Mouse (Mus musculus): ENCODE measurements at regions not wholly inside any gene's neighbourhood (a gene's known extent, or its start where the extent isn't known, plus 50 kb on each side); places are given as distances from the start of the nearest gene placed in this dataset.

DNA sequence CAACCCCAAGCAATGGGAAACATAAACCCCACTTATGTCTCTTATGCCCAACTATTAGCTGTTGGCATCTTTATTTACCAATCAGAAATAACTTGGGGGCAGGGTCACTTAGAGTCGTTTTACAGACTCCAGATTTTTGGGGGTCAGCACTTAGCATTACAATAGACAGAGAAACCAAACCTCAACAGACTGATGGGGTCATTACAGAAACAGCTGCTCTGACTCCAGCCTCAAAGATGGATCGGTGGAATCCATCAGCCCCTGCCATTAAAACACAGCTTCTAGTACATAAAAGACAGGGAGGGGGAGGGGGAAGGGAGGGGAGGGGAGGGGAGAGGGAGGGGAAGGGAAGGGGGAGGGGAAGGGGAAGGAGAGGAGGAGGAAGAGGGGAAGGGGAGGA lies 69.9 kb upstream of the Gm47985 start:
- peaks cover 10% of the 10 kb centered on the region for H3K4me1 ChIP-seq (ENCODE audit: control insufficient read depth, insufficient read depth, low read length)
- no peak for TF ChIP-seq POLR2A (IDR thresholded peaks at IDR 0.05; ENCODE audit: borderline replicate concordance, low read depth, low read length)
- no peak for TF ChIP-seq CTCF (IDR thresholded peaks at IDR 0.05; ENCODE audit: low read depth, low read length)
- H3K4me3 ChIP-seq (ENCODE audit: insufficient read depth, low read length), result no peak overlapping the region
- no peak overlapping the region for H3K27ac ChIP-seq (ENCODE audit: insufficient read depth, low read depth, low read length)

DNA sequence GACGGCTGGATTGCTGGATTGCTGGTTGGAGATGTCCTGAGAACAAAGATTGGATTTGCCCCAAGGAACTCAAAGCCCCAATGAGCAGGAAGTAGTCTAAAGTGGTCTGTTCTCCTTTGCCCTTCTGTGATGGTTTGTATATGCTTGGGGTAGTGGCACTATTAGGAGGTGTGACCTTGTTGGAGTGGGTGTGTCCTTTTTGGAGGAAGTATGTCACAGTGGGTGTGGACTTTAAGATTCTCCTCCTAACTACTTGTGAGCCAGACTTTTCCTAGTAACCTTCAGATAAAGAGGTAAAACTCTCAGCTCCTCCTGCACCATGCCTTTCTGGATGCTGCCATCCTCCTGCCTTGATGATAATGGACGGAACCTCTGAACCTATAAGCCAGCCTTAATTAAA lies 69.1 kb upstream of the Gm47985 start:
- H3K27ac ChIP-seq (ENCODE audit: insufficient read depth, low read depth, low read length), result no peak overlapping the region

DNA sequence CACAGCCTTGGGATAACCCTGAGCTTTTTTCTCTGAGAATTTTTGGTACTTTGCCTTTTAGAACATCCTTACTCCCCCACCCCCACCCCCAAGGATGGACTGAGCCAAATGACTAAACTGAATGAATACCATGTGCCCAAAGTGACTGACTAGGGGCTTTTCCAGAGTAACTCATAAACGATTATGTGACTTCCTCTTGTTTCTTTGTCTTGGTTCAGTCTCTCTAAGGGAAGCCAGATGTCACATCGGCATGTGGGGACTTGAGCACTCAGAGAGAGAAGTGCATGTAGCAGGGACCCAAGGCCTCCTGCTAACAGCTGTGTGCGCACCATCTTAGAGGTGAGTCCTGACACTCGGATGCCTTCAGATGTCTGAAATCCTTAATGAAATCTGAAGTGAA lies 63.8 kb upstream of the Gm47985 start:
- peaks cover 5% of the 10 kb centered on the region; the same call in 1 of the 2 replicates for H3K4me1 ChIP-seq (ENCODE audit: control insufficient read depth, insufficient read depth, low read length)
- no peak for TF ChIP-seq POLR2A (IDR thresholded peaks at IDR 0.05; ENCODE audit: borderline replicate concordance, low read depth, low read length)
- no peak for TF ChIP-seq CTCF (IDR thresholded peaks at IDR 0.05; ENCODE audit: low read depth, low read length)
- H3K27ac ChIP-seq (ENCODE audit: insufficient read depth, low read depth, low read length), result no peak overlapping the region
- H3K4me3 ChIP-seq (ENCODE audit: insufficient read depth, low read length), result no peak overlapping the region

More for the DNA sequence above, 69.1 kb upstream of the Gm47985 start:
- no peak for TF ChIP-seq POLR2A (IDR thresholded peaks at IDR 0.05; ENCODE audit: borderline replicate concordance, low read depth, low read length)
- no peak for TF ChIP-seq CTCF (IDR thresholded peaks at IDR 0.05; ENCODE audit: low read depth, low read length)
- Histone ChIP-seq H3K4me3 (ENCODE audit: insufficient read depth, low read length) (no peak overlapping the region), H3K4me1 (ENCODE audit: control insufficient read depth, insufficient read depth, low read length) (peaks cover 10% of the 10 kb centered on the region)

DNA sequence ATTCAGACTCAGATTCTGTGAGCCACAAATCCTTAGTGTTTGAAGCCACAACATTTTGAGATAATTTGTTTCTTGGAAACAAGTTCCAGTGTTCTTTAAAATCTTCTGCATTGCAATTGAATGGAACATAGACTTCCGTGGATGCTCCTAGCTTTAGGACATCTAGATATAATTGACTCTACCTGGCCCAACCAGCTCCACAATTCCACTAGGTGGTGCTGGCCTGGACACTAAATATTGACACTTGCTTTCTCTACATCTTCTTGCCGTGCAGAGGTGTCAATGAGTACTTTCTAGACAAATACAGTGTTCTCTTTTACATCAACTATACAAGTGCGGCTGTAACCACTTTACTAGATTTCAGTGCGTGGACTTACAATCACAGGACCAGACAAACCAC lies 63.4 kb upstream of the Gm47985 start:
- Histone ChIP-seq H3K4me3 (ENCODE audit: insufficient read depth, low read length) (no peak overlapping the region), H3K4me1 (ENCODE audit: control insufficient read depth, insufficient read depth, low read length) (peaks cover 5% of the 10 kb centered on the region; the same call in 1 of the 2 replicates), H3K27ac (ENCODE audit: insufficient read depth, low read depth, low read length) (no peak overlapping the region)
- TF ChIP-seq POLR2A (IDR thresholded peaks at IDR 0.05; ENCODE audit: borderline replicate concordance, low read depth, low read length) (no peak), CTCF (IDR thresholded peaks at IDR 0.05; ENCODE audit: low read depth, low read length) (no peak)

DNA sequence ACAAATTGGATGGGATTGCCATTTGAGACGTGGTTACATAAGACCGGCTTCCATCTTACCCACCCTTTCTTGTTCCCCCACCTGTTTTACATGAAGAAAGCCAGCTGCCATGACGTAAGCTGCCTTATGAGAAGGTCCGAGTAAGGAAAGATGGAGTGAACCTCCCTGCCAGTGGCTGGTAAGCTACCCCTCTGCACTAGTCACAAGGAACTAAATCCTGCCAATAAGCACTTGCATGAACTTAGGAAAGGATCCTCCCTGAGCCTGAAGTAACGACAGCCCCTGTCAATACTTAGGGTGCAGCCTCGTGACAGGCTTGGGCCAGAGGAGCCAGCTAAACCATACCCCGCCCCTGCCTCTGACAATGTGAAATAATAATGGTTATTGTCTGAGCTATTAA lies 62.8 kb upstream of the Gm47985 start:
- Histone ChIP-seq H3K4me3 (ENCODE audit: insufficient read depth, low read length) (no peak overlapping the region), H3K27ac (ENCODE audit: insufficient read depth, low read depth, low read length) (no peak overlapping the region), H3K4me1 (ENCODE audit: control insufficient read depth, insufficient read depth, low read length) (peaks cover 5% of the 10 kb centered on the region; the same call in 1 of the 2 replicates)
- no peak for TF ChIP-seq CTCF (IDR thresholded peaks at IDR 0.05; ENCODE audit: low read depth, low read length)

DNA sequence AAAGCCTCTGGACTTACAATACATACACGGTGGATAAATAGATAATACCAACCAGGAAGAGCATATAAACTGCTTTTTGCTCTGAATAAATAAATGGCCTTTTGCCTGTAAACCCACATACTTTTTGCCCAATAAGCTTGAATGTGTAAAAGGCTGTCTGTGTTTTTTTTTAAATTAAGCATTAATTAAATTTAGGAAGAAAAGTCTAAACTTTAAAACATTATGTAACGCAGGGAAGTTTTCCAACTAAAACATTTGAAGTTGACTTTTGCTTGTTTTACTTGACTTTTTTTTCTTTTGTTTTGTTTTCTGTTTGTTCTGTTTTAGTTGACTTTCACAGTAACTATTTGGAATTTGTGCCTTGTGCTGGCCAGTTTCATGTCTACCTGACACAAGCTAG lies 60.7 kb upstream of the Gm47985 start:
- Histone ChIP-seq H3K4me1 (ENCODE audit: control insufficient read depth, insufficient read depth, low read length) (peaks cover 5% of the 10 kb centered on the region; the same call in 1 of the 2 replicates), H3K27ac (ENCODE audit: insufficient read depth, low read depth, low read length) (no peak overlapping the region), H3K4me3 (ENCODE audit: insufficient read depth, low read length) (no peak overlapping the region)
- TF ChIP-seq POLR2A (IDR thresholded peaks at IDR 0.05; ENCODE audit: borderline replicate concordance, low read depth, low read length) (no peak), CTCF (IDR thresholded peaks at IDR 0.05; ENCODE audit: low read depth, low read length) (no peak)

DNA sequence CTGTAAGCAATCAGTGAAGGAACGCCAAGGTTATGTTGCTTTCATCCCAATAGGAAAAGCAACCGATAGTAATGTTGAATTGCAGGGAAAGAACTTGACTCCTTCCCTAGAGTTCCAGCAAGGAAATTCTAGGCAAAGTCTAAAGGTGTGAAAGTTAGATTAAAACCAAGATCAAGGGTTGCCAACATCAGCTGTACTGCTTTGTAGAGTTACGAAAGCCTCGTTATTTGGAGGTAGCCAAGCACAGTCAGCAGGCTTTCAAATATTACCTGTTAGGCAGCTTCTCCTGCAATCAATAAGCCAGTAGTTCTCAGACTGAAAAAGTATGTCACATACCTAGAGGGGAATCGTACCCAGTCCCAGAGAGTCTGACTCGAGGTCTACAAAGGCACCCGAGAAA lies 58.4 kb upstream of the Gm47985 start:
- TF ChIP-seq CTCF (IDR thresholded peaks at IDR 0.05; ENCODE audit: low read depth, low read length) (no peak), POLR2A (IDR thresholded peaks at IDR 0.05; ENCODE audit: borderline replicate concordance, low read depth, low read length) (no peak)
- Histone ChIP-seq H3K4me1 (ENCODE audit: control insufficient read depth, insufficient read depth, low read length) (peaks cover 2% of the 10 kb centered on the region; the same call in 1 of the 2 replicates), H3K27ac (ENCODE audit: insufficient read depth, low read depth, low read length) (no peak overlapping the region), H3K4me3 (ENCODE audit: insufficient read depth, low read length) (no peak overlapping the region)

DNA sequence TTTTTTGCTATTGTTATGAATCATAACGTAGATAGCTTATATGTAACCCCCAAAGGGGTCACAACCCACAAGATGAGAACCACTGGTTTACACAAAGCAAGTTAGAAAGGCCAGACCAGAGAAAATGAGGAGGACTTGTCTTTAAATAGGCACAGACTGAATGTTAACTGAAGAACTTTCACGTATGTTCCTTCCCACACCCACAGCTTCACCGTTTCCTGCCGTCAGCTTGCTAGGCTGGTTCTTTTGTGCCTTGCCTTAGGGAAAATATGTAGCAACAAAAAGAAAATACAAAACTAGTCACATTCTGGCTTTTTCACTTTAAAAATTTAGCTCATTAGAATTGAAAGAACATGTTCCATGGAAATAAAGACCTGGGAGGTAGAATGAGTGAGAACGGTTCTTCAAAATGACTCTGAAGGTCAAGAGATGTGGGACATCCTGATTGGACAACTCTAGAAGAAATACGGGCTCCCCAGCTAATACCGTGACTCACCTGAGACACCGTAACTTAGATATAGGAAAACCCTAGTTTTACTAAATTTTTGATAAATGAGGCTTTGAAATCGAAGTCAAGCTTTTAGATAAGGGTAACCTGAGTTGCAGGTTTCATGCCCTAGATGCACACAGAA lies 57.2 kb upstream of the Gm47985 start:
- H3K4me3 ChIP-seq (ENCODE audit: insufficient read depth, low read length), result no peak overlapping the region
- H3K4me1 ChIP-seq (ENCODE audit: control insufficient read depth, insufficient read depth, low read length), result no peaks in the 10 kb centered on the region
- H3K27ac ChIP-seq (ENCODE audit: insufficient read depth, low read depth, low read length), result no peak overlapping the region
- no peak for TF ChIP-seq POLR2A (IDR thresholded peaks at IDR 0.05; ENCODE audit: borderline replicate concordance, low read depth, low read length)
- TF ChIP-seq CTCF (IDR thresholded peaks at IDR 0.05; ENCODE audit: low read depth, low read length), result no peak

DNA sequence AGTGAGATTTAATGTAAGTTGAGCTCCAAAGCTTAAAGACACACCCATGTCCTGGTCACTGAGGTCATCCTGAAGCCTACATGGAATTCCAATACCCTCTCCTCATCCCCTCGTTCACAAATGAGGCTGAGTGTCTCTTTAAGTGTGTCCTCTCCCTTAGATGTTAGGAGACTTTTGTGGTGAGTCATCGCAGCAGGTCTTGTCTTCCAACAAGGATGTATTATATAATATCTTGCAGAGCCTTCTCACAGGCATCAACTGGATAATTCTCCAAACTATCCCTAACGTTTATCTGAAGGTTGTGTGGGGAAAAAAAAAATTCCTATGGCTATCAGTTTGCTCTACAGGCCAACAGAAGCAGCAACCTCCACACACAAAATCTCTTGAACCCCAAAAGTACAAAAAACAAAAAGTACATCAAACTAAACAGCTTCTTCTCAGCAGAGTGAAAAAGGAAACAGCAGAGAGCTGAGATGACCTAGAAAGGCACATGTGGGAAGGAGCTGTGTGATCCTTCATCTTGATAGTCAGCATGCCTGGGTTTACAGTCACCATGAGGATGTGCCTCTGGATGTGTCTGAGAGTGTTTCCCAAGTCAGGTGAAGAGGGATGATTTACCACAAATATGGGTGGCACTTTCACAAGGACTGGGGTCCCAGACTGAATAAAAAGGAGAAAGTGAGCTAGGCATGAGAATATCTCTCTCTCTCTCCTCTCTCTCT lies 56.4 kb upstream of the Gm47985 start:
- TF ChIP-seq CTCF (IDR thresholded peaks at IDR 0.05; ENCODE audit: low read depth, low read length), result no peak
- TF ChIP-seq POLR2A (IDR thresholded peaks at IDR 0.05; ENCODE audit: borderline replicate concordance, low read depth, low read length), result no peak
- H3K4me3 ChIP-seq (ENCODE audit: insufficient read depth, low read length), result no peak overlapping the region
- H3K4me1 ChIP-seq (ENCODE audit: control insufficient read depth, insufficient read depth, low read length), result no peaks in the 10 kb centered on the region
- H3K27ac ChIP-seq (ENCODE audit: insufficient read depth, low read depth, low read length), result no peak overlapping the region

DNA sequence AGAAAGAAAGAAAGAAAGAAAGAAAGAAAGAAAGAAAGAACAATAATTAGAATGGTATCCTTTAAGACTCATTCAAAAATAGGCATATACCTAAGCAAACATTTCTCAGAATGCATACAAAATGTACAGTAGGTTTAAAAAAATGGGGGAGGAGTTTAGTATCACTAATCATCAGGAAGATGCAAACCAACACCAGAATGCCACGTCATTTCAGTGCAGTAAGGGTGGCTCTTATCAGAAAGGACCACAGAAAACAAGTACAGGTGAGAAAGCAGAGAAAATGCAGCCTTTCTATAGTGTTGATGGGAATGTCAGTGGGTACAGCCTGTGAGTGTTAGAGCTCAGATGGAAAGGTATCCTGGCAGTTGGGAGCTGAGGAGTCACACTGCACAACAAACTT lies 55.6 kb upstream of the Gm47985 start:
- H3K4me1 ChIP-seq (ENCODE audit: control insufficient read depth, insufficient read depth, low read length), result no peaks in the 10 kb centered on the region
- no peak overlapping the region for H3K4me3 ChIP-seq (ENCODE audit: insufficient read depth, low read length)
- H3K27ac ChIP-seq (ENCODE audit: insufficient read depth, low read depth, low read length), result no peak overlapping the region
- no peak for TF ChIP-seq CTCF (IDR thresholded peaks at IDR 0.05; ENCODE audit: low read depth, low read length)
- TF ChIP-seq POLR2A (IDR thresholded peaks at IDR 0.05; ENCODE audit: borderline replicate concordance, low read depth, low read length), result no peak

Measured in bone marrow macrophage, adult 2 months (primary cell).